Mouse (Mus musculus): ENCODE measurements around the gene Knstrn. TPM values are rescaled to one million over a fixed set of nuclear protein-coding genes. Genes with fewer than 3 reads are reported as not detected.

Gene Knstrn
- polyA plus RNA-seq, 1 experiment, result not detected

GRCm38 (mm10) chr2:118873018-118873417 lies 59.2 kb downstream of the Knstrn start:
- Histone ChIP-seq H3K4me3 (ENCODE audit: insufficient read depth, low read depth, low read length) (no peak overlapping the region), H3K27ac (ENCODE audit: insufficient read depth, low read depth, low read length) (no peak overlapping the region), H3K4me1 (ENCODE audit: control insufficient read depth, insufficient read depth, low read length) (no peaks in the 10 kb centered on the region)
- WGBS, result 89% methylated on average over 5 of the region's 5 CpGs
- no peak for TF ChIP-seq CTCF (IDR thresholded peaks at IDR 0.05; ENCODE audit: insufficient read depth, low read depth, low read length)
- no peak for TF ChIP-seq POLR2A (IDR thresholded peaks at IDR 0.05; ENCODE audit: insufficient read depth, low read depth, low read length)

- H3K4me3 ChIP-seq (ENCODE audit: insufficient read depth, low read depth, low read length), result no peak overlapping the region
- no peaks in the 10 kb centered on the region for H3K4me1 ChIP-seq (ENCODE audit: control insufficient read depth, insufficient read depth, low read length)
- WGBS, result 87% methylated on average over 6 of the region's 6 CpGs
- no peak for TF ChIP-seq CTCF (IDR thresholded peaks at IDR 0.05; ENCODE audit: insufficient read depth, low read depth, low read length)
- TF ChIP-seq POLR2A (IDR thresholded peaks at IDR 0.05; ENCODE audit: insufficient read depth, low read depth, low read length), result no peak
- no peak overlapping the region for H3K27ac ChIP-seq (ENCODE audit: insufficient read depth, low read depth, low read length)
Observed at GRCm38 (mm10) chr2:118873890-118874430, 60.2 kb downstream of the Knstrn start.

GRCm38 (mm10) chr2:118875316-118875715 lies 61.5 kb downstream of the Knstrn start:
- Histone ChIP-seq H3K4me3 (ENCODE audit: insufficient read depth, low read depth, low read length) (no peak overlapping the region), H3K4me1 (ENCODE audit: control insufficient read depth, insufficient read depth, low read length) (no peaks in the 10 kb centered on the region), H3K27ac (ENCODE audit: insufficient read depth, low read depth, low read length) (no peak overlapping the region)
- TF ChIP-seq POLR2A (IDR thresholded peaks at IDR 0.05; ENCODE audit: insufficient read depth, low read depth, low read length) (no peak), CTCF (IDR thresholded peaks at IDR 0.05; ENCODE audit: insufficient read depth, low read depth, low read length) (no peak)
- WGBS, result 91% methylated on average over 8 of the region's 8 CpGs

GRCm38 (mm10) chr2:118876453-118876852 lies 62.6 kb downstream of the Knstrn start:
- Histone ChIP-seq H3K4me1 (ENCODE audit: control insufficient read depth, insufficient read depth, low read length) (no peaks in the 10 kb centered on the region), H3K27ac (ENCODE audit: insufficient read depth, low read depth, low read length) (no peak overlapping the region), H3K4me3 (ENCODE audit: insufficient read depth, low read depth, low read length) (no peak overlapping the region)
- no peak for TF ChIP-seq CTCF (IDR thresholded peaks at IDR 0.05; ENCODE audit: insufficient read depth, low read depth, low read length)
- TF ChIP-seq POLR2A (IDR thresholded peaks at IDR 0.05; ENCODE audit: insufficient read depth, low read depth, low read length), result no peak
- WGBS, result 96% methylated on average over 9 of the region's 9 CpGs

- no peak for TF ChIP-seq CTCF (IDR thresholded peaks at IDR 0.05; ENCODE audit: insufficient read depth, low read depth, low read length)
- no peak for TF ChIP-seq POLR2A (IDR thresholded peaks at IDR 0.05; ENCODE audit: insufficient read depth, low read depth, low read length)
- Histone ChIP-seq H3K4me1 (ENCODE audit: control insufficient read depth, insufficient read depth, low read length) (peaks cover 9% of the 10 kb centered on the region), H3K27ac (ENCODE audit: insufficient read depth, low read depth, low read length) (no peak overlapping the region), H3K4me3 (ENCODE audit: insufficient read depth, low read depth, low read length) (no peak overlapping the region)
- 86% methylated on average over 4 of the region's 4 CpGs for WGBS
Observed at GRCm38 (mm10) chr2:118881019-118881418, 67.2 kb downstream of the Knstrn start.

- TF ChIP-seq POLR2A (IDR thresholded peaks at IDR 0.05; ENCODE audit: insufficient read depth, low read depth, low read length), result no peak
- TF ChIP-seq CTCF (IDR thresholded peaks at IDR 0.05; ENCODE audit: insufficient read depth, low read depth, low read length), result no peak
- no peak overlapping the region for H3K4me3 ChIP-seq (ENCODE audit: insufficient read depth, low read depth, low read length)
- H3K27ac ChIP-seq (ENCODE audit: insufficient read depth, low read depth, low read length), result no peak overlapping the region
- WGBS, result 81% methylated on average over 5 of the region's 5 CpGs
- H3K4me1 ChIP-seq (ENCODE audit: control insufficient read depth, insufficient read depth, low read length), result peaks cover 9% of the 10 kb centered on the region
Observed at GRCm38 (mm10) chr2:118881956-118882355, 68.2 kb downstream of the Knstrn start.

GRCm38 (mm10) chr2:118882840-118883679 lies 69.3 kb downstream of the Knstrn start:
- Histone ChIP-seq H3K4me3 (ENCODE audit: insufficient read depth, low read depth, low read length) (peak overlapping the region; percentile 51), H3K4me1 (ENCODE audit: control insufficient read depth, insufficient read depth, low read length) (peaks cover 15% of the 10 kb centered on the region), H3K27ac (ENCODE audit: insufficient read depth, low read depth, low read length) (no peak overlapping the region)
- TF ChIP-seq POLR2A (IDR thresholded peaks at IDR 0.05; ENCODE audit: insufficient read depth, low read depth, low read length) (no peak), CTCF (IDR thresholded peaks at IDR 0.05; ENCODE audit: insufficient read depth, low read depth, low read length) (peak; percentile 99)
- WGBS, result 3% methylated on average over 32 of the region's 32 CpGs

- Histone ChIP-seq H3K4me1 (ENCODE audit: control insufficient read depth, insufficient read depth, low read length) (peaks cover 9% of the 10 kb centered on the region), H3K27ac (ENCODE audit: insufficient read depth, low read depth, low read length) (no peak overlapping the region), H3K4me3 (ENCODE audit: insufficient read depth, low read depth, low read length) (no peak overlapping the region)
- WGBS, result 71% methylated on average over 13 of the region's 13 CpGs
- no peak for TF ChIP-seq POLR2A (IDR thresholded peaks at IDR 0.05; ENCODE audit: insufficient read depth, low read depth, low read length)
Observed at GRCm38 (mm10) chr2:118887440-118887839, 73.6 kb downstream of the Knstrn start.

- Histone ChIP-seq H3K4me1 (ENCODE audit: control insufficient read depth, insufficient read depth, low read length) (peaks cover 8% of the 10 kb centered on the region), H3K4me3 (ENCODE audit: insufficient read depth, low read depth, low read length) (no peak overlapping the region), H3K27ac (ENCODE audit: insufficient read depth, low read depth, low read length) (no peak overlapping the region)
- 38% methylated on average over 14 of the region's 14 CpGs for WGBS
- TF ChIP-seq POLR2A (IDR thresholded peaks at IDR 0.05; ENCODE audit: insufficient read depth, low read depth, low read length), result no peak
- TF ChIP-seq CTCF (IDR thresholded peaks at IDR 0.05; ENCODE audit: insufficient read depth, low read depth, low read length), result no peak
Observed at GRCm38 (mm10) chr2:118887845-118888548, 74.2 kb downstream of the Knstrn start.
